Mouse (Mus musculus) bone marrow, adult 2 months (tissue): Measurements from ENCODE around the gene Slc25a25.

Source experiments
- CTCF ChIP-seq: fragments of 200-500 bp; IDR thresholded peaks from 2 replicates; pipeline ENCODE4 v1.5.1; 2011; ENCODE audit warnings: low read length, control low read depth; ENCODE audit not compliant: control insufficient read depth, insufficient read depth
- POLR2A ChIP-seq: fragments of 200-500 bp; IDR thresholded peaks from 2 replicates; pipeline ENCODE4 v1.6.1; 2011; ENCODE audit warnings: low read depth, mild to moderate bottlenecking, control low read depth, low read length, borderline replicate concordance; ENCODE audit not compliant: control insufficient read depth

DNA sequence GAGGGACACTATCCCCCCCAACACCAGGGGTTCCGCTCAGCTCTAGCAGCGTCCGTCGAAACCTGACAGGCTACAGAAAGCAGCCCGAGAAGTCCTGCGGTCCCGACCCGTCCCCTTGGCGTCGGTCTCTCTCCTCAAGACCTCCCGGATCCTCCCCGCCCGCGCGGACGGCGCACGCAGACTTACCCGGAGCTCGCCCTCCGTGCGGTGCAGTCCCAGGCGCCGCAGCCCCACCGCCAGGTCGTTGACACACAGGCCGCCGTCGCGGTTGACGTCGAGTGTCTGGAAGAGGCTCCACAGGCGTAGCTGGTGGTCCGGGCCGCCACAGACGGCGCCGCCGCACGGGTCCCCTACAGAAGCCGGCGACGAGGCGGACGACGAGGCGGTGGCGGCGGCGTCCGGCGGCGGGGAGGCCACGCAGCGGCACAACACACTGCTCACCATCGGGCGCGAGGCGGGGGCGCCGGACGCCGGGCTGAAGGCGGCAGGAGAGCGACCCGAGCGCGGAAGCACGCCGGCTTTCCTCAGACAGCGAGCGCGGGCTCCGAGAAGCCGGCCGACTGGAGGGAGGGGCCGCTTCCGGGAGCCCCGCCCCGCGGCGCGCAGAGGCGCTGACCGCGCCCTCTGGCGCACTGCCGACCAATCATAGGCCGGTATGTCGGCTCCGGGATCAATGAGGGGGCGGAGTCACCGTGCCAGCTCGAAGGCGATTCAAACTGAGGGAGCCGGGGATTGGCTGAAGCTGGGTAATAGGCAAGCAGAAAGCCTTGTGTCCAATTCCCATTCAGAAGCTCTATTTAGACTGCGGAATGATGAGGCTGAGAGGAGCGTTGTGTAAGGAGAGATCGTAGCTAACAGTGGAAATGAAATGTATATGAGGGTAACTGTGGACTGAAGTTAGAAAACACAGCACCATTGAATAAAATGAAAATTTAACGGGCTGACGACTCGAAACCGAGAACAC is at the start of gene Slc25a25:
- TF ChIP-seq CTCF (no peak), POLR2A (peak; percentile 72; the same call in 1 of the 2 replicates)
